Mouse (Mus musculus) left cerebral cortex, postnatal 36 days (tissue): ENCODE data around the gene Samd4. TPM values are rescaled to one million over a fixed set of nuclear protein-coding genes. Genes with fewer than 3 reads are reported as not detected.

Source experiments
- DNase-seq, 2 experiments: peaks; one replicate each; pipeline ENCODE4 v3.0.0; 2021 to 2022; ENCODE audit warnings: low spot score in 2 of 2, mixed read lengths in 1 of 2
- intact Hi-C: fragments of 180-260 bp; cut with DNase I; formaldehyde crosslinking; loops from one replicate; pipeline ENCODE4 v1.15.1; 2025
- total RNA-seq, 2 experiments: library from RNA; stranded (reverse); gene quantifications; 2 replicates each; pipeline ENCODE4 v1.2.3; 2021

The Samd4 gene
- total RNA-seq, 2 experiments from 2014 or later: 25.8 to 27.2 TPM

GRCm38 (mm10) chr14:46980736-46981438 lies 98.2 kb downstream of the Samd4 start:
- DNase-seq: peak; percentile 40 to 48

GRCm38 (mm10) chr14:46982106-46982505 lies 99.5 kb downstream of the Samd4 start:
- intact Hi-C loops: no loop called here
- DNase-seq: no peak

More at GRCm38 (mm10) chr14:46980736-46981438, 98.2 kb downstream of the Samd4 start:
- intact Hi-C loops: no loop called here

GRCm38 (mm10) chr14:46984542-46985125 lies 102.0 kb downstream of the Samd4 start:
- DNase-seq: no peak
- intact Hi-C loops: no loop called here

GRCm38 (mm10) chr14:46989694-46990093 lies 107.0 kb downstream of the Samd4 start:
- DNase-seq: no peak

GRCm38 (mm10) chr14:46990450-46990849 lies 107.8 kb downstream of the Samd4 start:
- no peak for DNase-seq
- intact Hi-C loops: no loop called here

More at GRCm38 (mm10) chr14:46989694-46990093, 107.0 kb downstream of the Samd4 start:
- intact Hi-C loops: no loop called here

- no peak for DNase-seq
- intact Hi-C loops: no loop called here
These were observed 112.0 kb downstream of the Samd4 start for GRCm38 (mm10) chr14:46994704-46995103.

GRCm38 (mm10) chr14:46999321-47000025 lies 116.8 kb downstream of the Samd4 start:
- intact Hi-C loops: loop anchor here (5.0 kb wide), 1 partner anchor 117 kb away; the partner anchor contains the start of gene Samd4
- DNase-seq: no peak

- intact Hi-C loops: loop anchor here (5.0 kb wide), 1 partner anchor 118 kb away; the partner anchor contains the start of gene Samd4
- DNase-seq: no peak
These were observed 117.6 kb downstream of the Samd4 start for GRCm38 (mm10) chr14:47000096-47000736.

GRCm38 (mm10) chr14:47000786-47001761 lies 118.4 kb downstream of the Samd4 start:
- intact Hi-C loops: loop anchor here (5.0 kb wide), 1 partner anchor 119 kb away; the partner anchor contains the start of gene Samd4
- DNase-seq: no peak

- peak in 1 of 2 experiments; percentile 21 for DNase-seq
- intact Hi-C loops: loop anchor here (5.0 kb wide), 1 partner anchor 122 kb away; the partner anchor contains the start of gene Samd4
These were observed 121.5 kb downstream of the Samd4 start for GRCm38 (mm10) chr14:47004161-47004560.

GRCm38 (mm10) chr14:47011171-47012139 lies 128.8 kb downstream of the Samd4 start:
- intact Hi-C loops: no loop called here
- peak; percentile 26 to 28 for DNase-seq

GRCm38 (mm10) chr14:47015618-47016017 lies 133.0 kb downstream of the Samd4 start:
- DNase-seq: no peak
- intact Hi-C loops: no loop called here

- intact Hi-C loops: no loop called here
- DNase-seq: no peak
These were observed 135.0 kb downstream of the Samd4 start for GRCm38 (mm10) chr14:47017658-47018057.

- no peak for DNase-seq
- intact Hi-C loops: no loop called here
These were observed 138.2 kb downstream of the Samd4 start for GRCm38 (mm10) chr14:47020886-47021285.

- intact Hi-C loops: no loop called here
These were observed 140.9 kb downstream of the Samd4 start for GRCm38 (mm10) chr14:47023529-47023928.

GRCm38 (mm10) chr14:47027431-47028118 lies 144.9 kb downstream of the Samd4 start:
- DNase-seq: no peak
- intact Hi-C loops: no loop called here

More at GRCm38 (mm10) chr14:47023529-47023928, 140.9 kb downstream of the Samd4 start:
- DNase-seq: no peak

GRCm38 (mm10) chr14:47031542-47031941 lies 148.9 kb downstream of the Samd4 start:
- DNase-seq: no peak
- intact Hi-C loops: no loop called here
